Mouse (Mus musculus) midbrain, postnatal 0 days (tissue): ENCODE results near the gene Ikbkg. TPM values are rescaled to one million over a fixed set of nuclear protein-coding genes. Genes with fewer than 3 reads are reported as not detected.

ENCODE experiments used
- ATAC-seq: fragments of 200-750 bp; cut with Nextera tagmentation; 2 replicates; pipeline ENCODE4 v1.8.0; 2017; ENCODE audit warnings: moderate number of reproducible peaks, mild to moderate bottlenecking, moderate TSS enrichment, moderate library complexity; ENCODE audit not compliant: low FRiP score
- DNase-seq: peaks from one replicate; pipeline ENCODE4 v3.0.0-alpha.2; 2015; ENCODE audit warnings: low spot score
- H3K27ac ChIP-seq: fragments of 300-500 bp; sonication (generic); 2 replicates; pipeline ENCODE4 v1.5.1; 2014; ENCODE audit warnings: low read depth, mild to moderate bottlenecking, low read length, mixed read lengths
- H3K27me3 ChIP-seq: fragments of 300-500 bp; sonication (generic); 2 replicates; pipeline ENCODE4 v1.6.1; 2014; ENCODE audit warnings: low read length, control low read depth, mixed read lengths; ENCODE audit not compliant: insufficient read depth
- H3K36me3 ChIP-seq: fragments of 300-500 bp; sonication (generic); 2 replicates; pipeline ENCODE4 v1.6.1; 2014; ENCODE audit warnings: low read length, control low read depth, mixed read lengths; ENCODE audit not compliant: insufficient read depth
- H3K4me1 ChIP-seq: fragments of 300-500 bp; sonication (generic); 2 replicates; pipeline ENCODE4 v1.6.1; 2014; ENCODE audit warnings: mild to moderate bottlenecking, control low read depth, antibody characterized with exemption, low read length, mixed read lengths; ENCODE audit not compliant: insufficient read depth
- H3K4me2 ChIP-seq: fragments of 300-500 bp; sonication (generic); 2 replicates; pipeline ENCODE4 v1.6.1; 2014; ENCODE audit warnings: low read depth, mild to moderate bottlenecking, low read length, mixed read lengths; ENCODE audit not compliant: poor library complexity, severe bottlenecking
- H3K4me3 ChIP-seq: fragments of 300-500 bp; sonication (generic); 2 replicates; pipeline ENCODE4 v1.5.1; 2014; ENCODE audit warnings: low read depth, mild to moderate bottlenecking, low read length, moderate library complexity
- H3K9ac ChIP-seq: fragments of 300-500 bp; sonication (generic); replicated peaks from 2 replicates; pipeline ENCODE4 v1.6.1; 2014; ENCODE audit warnings: mild to moderate bottlenecking, low read length, moderate library complexity, mixed read lengths; ENCODE audit not compliant: poor library complexity, severe bottlenecking
- H3K9me3 ChIP-seq: fragments of 300-500 bp; sonication (generic); 2 replicates; pipeline ENCODE4 v1.6.1; 2016; ENCODE audit warnings: low read length, control low read depth
- CTCF ChIP-seq: IDR thresholded peaks from 2 replicates; pipeline ENCODE4 v1.5.1; 2016; ENCODE audit warnings: antibody characterized with exemption, mild to moderate bottlenecking
- WGBS: fragments of 180-500 bp; shearing (Covaris S2); extraction: QIAGEN DNeasy Blood & Tissue Kit; methylation state at CpG from one replicate; pipeline ENCODE4 v1.1.7; 2014; 5-methylcytosine and 5-hydroxymethylcytosine counted together
- polyA plus RNA-seq: library from polyadenylated mRNA; unstranded; fragments of >200 nt; fragmentation: Nextera tagmentation; extraction: Ambion mirVana; gene quantifications from 2 replicates; pipeline ENCODE4 v1.2.1, GENCODE M21; 2015
- total RNA-seq: library from RNA; depleted of rRNA; stranded (reverse); fragments of >200 nt; gene quantifications from 2 replicates; pipeline ENCODE4 v1.2.3, GENCODE M21; 2014

The Ikbkg gene
- total and polyA plus RNA-seq, 2 experiments from 2014 or later, result 11.5 to 20.4 TPM

- Histone ChIP-seq H3K4me2 (peak overlapping the region; percentile 55), H3K27me3 (no peaks in the 10 kb centered on the region), H3K4me3 (peak overlapping the region; percentile 51), H3K9me3 (no peaks in the 10 kb centered on the region), H3K4me1 (peaks cover 5% of the 10 kb centered on the region; the same call in 1 of the 2 replicates), H3K9ac (peak overlapping the region; percentile 74; the same call in 1 of the 2 replicates), H3K36me3 (no peaks in the 10 kb centered on the region), H3K27ac (peak overlapping the region; percentile 83)
- DNase-seq (no peak), ATAC-seq (no peak)
- TF ChIP-seq CTCF, result no peak
- 70% methylated on average over 10 of the region's 10 CpGs for WGBS
These were observed 25.6 kb upstream of the Ikbkg start for GRCm38 (mm10) chrX:74367512-74367911.

- TF ChIP-seq CTCF, result peak; percentile 53
- H3K36me3 ChIP-seq, result no peaks in the 10 kb centered on the region
- peak overlapping the region; percentile 83 for H3K27ac ChIP-seq
- peak overlapping the region; percentile 74 for H3K9ac ChIP-seq
- no peaks in the 10 kb centered on the region for H3K9me3 ChIP-seq
- DNase-seq (peak; percentile 62), ATAC-seq (peak; percentile 81)
- peaks cover 5% of the 10 kb centered on the region; the same call in 1 of the 2 replicates for H3K4me1 ChIP-seq
- peak overlapping the region; percentile 55 for H3K4me2 ChIP-seq
- peak overlapping the region; percentile 51 for H3K4me3 ChIP-seq
- no peaks in the 10 kb centered on the region for H3K27me3 ChIP-seq
- WGBS, result 22% methylated on average over 47 of the region's 49 CpGs
These were observed 24.7 kb upstream of the Ikbkg start for GRCm38 (mm10) chrX:74368209-74368909.

- no peaks in the 10 kb centered on the region for H3K9me3 ChIP-seq
- no peaks in the 10 kb centered on the region for H3K4me1 ChIP-seq
- TF ChIP-seq CTCF, result 0 out of 2 replicates have a peak, but pooled peaks have one; percentile 4
- DNase-seq, result peak; percentile 88
- H3K27me3 ChIP-seq, result no peaks in the 10 kb centered on the region
- peak within 1 kb of the TSS; percentile 56 for H3K4me2 ChIP-seq
- WGBS, result 29% methylated on average over 31 of the region's 32 CpGs
- H3K27ac ChIP-seq, result peak within 1 kb of the TSS; percentile 43; the same call in 1 of the 2 replicates
- peak within 1 kb of the TSS; percentile 48; the same call in 1 of the 2 replicates for H3K9ac ChIP-seq
- no peaks in the 10 kb centered on the region for H3K36me3 ChIP-seq
- peak within 1 kb of the TSS; percentile 40 for H3K4me3 ChIP-seq
- ATAC-seq, result peak; percentile 90
These were observed 20.1 kb upstream of the Ikbkg start, which contains the start of the genes Ubl4a and Slc10a3 for GRCm38 (mm10) chrX:74372888-74373549. Ubl4a (minus strand) TSS chrX:74373218. Slc10a3 (minus strand) TSS chrX:74373349.

GRCm38 (mm10) chrX:74384451-74384850 is 8.6 kb upstream of the Ikbkg start:
- Histone ChIP-seq H3K4me3 (no peak overlapping the region), H3K4me1 (no peaks in the 10 kb centered on the region), H3K36me3 (no peaks in the 10 kb centered on the region; the same call in 1 of the 2 replicates), H3K9ac (no peak overlapping the region), H3K27me3 (no peaks in the 10 kb centered on the region), H3K27ac (no peak overlapping the region), H3K4me2 (no peak overlapping the region), H3K9me3 (no peaks in the 10 kb centered on the region)
- no peak for DNase-seq
- no peak for ATAC-seq
- WGBS, result 87% methylated on average over 2 of the region's 2 CpGs
- TF ChIP-seq CTCF, result no peak

GRCm38 (mm10) chrX:74388153-74388552 is 4.9 kb upstream of the Ikbkg start:
- Histone ChIP-seq H3K9ac (0 out of 2 replicates have a peak overlapping the region, but pooled peaks have one; percentile 2), H3K36me3 (no peaks in the 10 kb centered on the region; the same call in 1 of the 2 replicates), H3K4me1 (0 out of 2 replicates have a peak, but pooled peaks cover 3% of the 10 kb centered on the region), H3K9me3 (no peaks in the 10 kb centered on the region), H3K4me3 (no peak overlapping the region), H3K4me2 (no peak overlapping the region), H3K27ac (no peak overlapping the region), H3K27me3 (no peaks in the 10 kb centered on the region)
- no peak for DNase-seq
- ATAC-seq, result no peak
- TF ChIP-seq CTCF, result no peak

- TF ChIP-seq CTCF, result no peak
- H3K36me3 ChIP-seq, result no peaks in the 10 kb centered on the region
- 91% methylated on average over 3 of the region's 3 CpGs for WGBS
- no peak overlapping the region for H3K9ac ChIP-seq
- no peak overlapping the region for H3K4me3 ChIP-seq
- DNase-seq, result no peak
- ATAC-seq, result no peak
- no peaks in the 10 kb centered on the region for H3K9me3 ChIP-seq
- H3K4me1 ChIP-seq, result no peaks in the 10 kb centered on the region
- no peaks in the 10 kb centered on the region for H3K27me3 ChIP-seq
- H3K4me2 ChIP-seq, result no peak overlapping the region
- no peak overlapping the region for H3K27ac ChIP-seq
These were observed 7.0 kb downstream of the Ikbkg start for GRCm38 (mm10) chrX:74400136-74400535.
